Mouse (Mus musculus): ENCODE measurements around the gene Bcl2l11. TPM values are rescaled to one million over a fixed set of nuclear protein-coding genes. Genes with fewer than 3 reads are reported as not detected.

Bcl2l11 gene
- 13.4 TPM for polyA plus RNA-seq (2014; fragmentation: Illumina TruSeq; extraction: RNeasy Lipid Tissue Mini Kit (QIAGEN cat#74804); ENCODE audit: low read depth, low replicate concordance)

GRCm38 (mm10) chr2:128125635-128126470 lies at the start of gene Bcl2l11:
TSS of gene Bcl2l11 (plus strand) at chr2:128126038.

Measured in heart, adult 10 weeks (tissue).